Mouse (Mus musculus): ENCODE results near the gene Gon7.
A peak's percentile ranks its signal among the peaks of the same experiment; 100 is the strongest.

The Gon7 gene

GRCm38 (mm10) chr12:102757689-102758402 is at the start of gene Gon7, which contains the start of the genes Gm28051 and Ubr7:
Gene Gon7 (minus strand): TSS chr12:102757803.
Gene Gm28051 (minus strand): TSS chr12:102757765.
Gene Ubr7 (plus strand): TSS chr12:102757967.
- peak; percentile 96 for DNase-seq

- DNase-seq: no peak
Observed at GRCm38 (mm10) chr12:102799528-102799927, 41.9 kb upstream of the Gon7 start.

GRCm38 (mm10) chr12:102787927-102788326 is 30.3 kb upstream of the Gon7 start:
- no peak for DNase-seq

GRCm38 (mm10) chr12:102785593-102785985 is 28.0 kb upstream of the Gon7 start:
- DNase-seq: no peak

GRCm38 (mm10) chr12:102784899-102785592 is 27.4 kb upstream of the Gon7 start:
- no peak for DNase-seq

GRCm38 (mm10) chr12:102782841-102783240 is 25.2 kb upstream of the Gon7 start:
- no peak for DNase-seq

- no peak for DNase-seq
Observed at GRCm38 (mm10) chr12:102779452-102779851, 21.8 kb upstream of the Gon7 start.

GRCm38 (mm10) chr12:102778151-102778550 is 20.5 kb upstream of the Gon7 start:
- peak; percentile 55 for DNase-seq

- DNase-seq: no peak
Observed at GRCm38 (mm10) chr12:102776035-102776434, 18.4 kb upstream of the Gon7 start.

GRCm38 (mm10) chr12:102772676-102773075 is 15.1 kb upstream of the Gon7 start:
- DNase-seq: no peak

GRCm38 (mm10) chr12:102771601-102772000 is 14.0 kb upstream of the Gon7 start:
- DNase-seq: no peak

GRCm38 (mm10) chr12:102769000-102769399 is 11.4 kb upstream of the Gon7 start:
- DNase-seq: no peak

GRCm38 (mm10) chr12:102763696-102764095 is 6.1 kb upstream of the Gon7 start:
- DNase-seq: no peak

GRCm38 (mm10) chr12:102761668-102762067 is 4.1 kb upstream of the Gon7 start:
- DNase-seq: no peak

GRCm38 (mm10) chr12:102758936-102759335 is 1.3 kb upstream of the Gon7 start:
- DNase-seq: no peak

- peak; percentile 54 for DNase-seq
Observed at GRCm38 (mm10) chr12:102758403-102758756, 777 bp upstream of the Gon7 start, which contains the start of gene Gm20604. Gene Gm20604 (minus strand): TSS chr12:102758672.

- DNase-seq: peak; percentile 45
Observed at GRCm38 (mm10) chr12:102757055-102757688, 431 bp downstream of the Gon7 start.

GRCm38 (mm10) chr12:102756304-102756703 is 1.3 kb downstream of the Gon7 start:
- DNase-seq: peak; percentile 57

GRCm38 (mm10) chr12:102748256-102748655 is 9.3 kb downstream of the Gon7 start:
- no peak for DNase-seq

- peak; percentile 34 for DNase-seq
Observed at GRCm38 (mm10) chr12:102744839-102745238, 12.8 kb downstream of the Gon7 start.

GRCm38 (mm10) chr12:102743589-102744574 is 13.7 kb downstream of the Gon7 start, which contains the start of the genes Moap1 and Tmem251:
Gene Moap1 (minus strand): TSS chr12:102743661.
Gene Tmem251 (plus strand): TSS chr12:102743762.
- peak; percentile 88 for DNase-seq

GRCm38 (mm10) chr12:102743036-102743588 is 14.5 kb downstream of the Gon7 start:
- DNase-seq: no peak

Measured in cerebellum, adult 9-10 months (tissue).